ENCODE assay signal across 31 mouse cellular contexts in the genomic region with DNA sequence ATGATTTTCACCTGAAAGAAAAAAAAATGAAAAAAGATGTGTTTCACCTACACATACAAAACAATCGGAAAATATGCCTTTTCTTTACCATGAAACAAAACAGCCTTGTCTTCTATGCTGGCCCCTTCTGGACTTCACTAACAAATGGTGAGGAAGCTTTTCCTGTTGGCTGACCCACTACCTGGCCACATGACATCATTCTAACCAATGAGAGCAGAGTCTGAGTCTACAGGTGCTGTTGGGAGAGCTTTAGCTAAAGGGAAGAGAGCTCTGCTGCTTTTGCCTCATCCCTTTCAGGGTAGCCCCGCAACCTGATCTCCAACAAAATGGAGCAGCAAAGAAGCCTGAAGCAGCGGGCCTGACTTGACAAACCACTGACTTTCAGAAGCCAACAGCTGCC.
"Had no signal": no experiment of that assay in that cellular context is flagged by ENCODE, and none has a peak within 500 bp of the region (broad histone marks: within the 10 kb centered on the region; RNA-seq: fewer than 3 reads in every experiment).

No protein-coding gene starts in this region.

- H3K9ac ChIP-seq: limb, embryonic 12.5 days; limb, embryonic 13.5 days; limb, embryonic 15.5 days; liver, embryonic 12.5 days; liver, embryonic 13.5 days; liver, embryonic 14.5 days; liver, embryonic 15.5 days; liver, postnatal 0 days; lung, embryonic 14.5 days; lung, embryonic 15.5 days; midbrain, embryonic 12.5 days; midbrain, embryonic 13.5 days; midbrain, embryonic 15.5 days had no signal

- H3K4me3 ChIP-seq: limb, embryonic 10.5 days; limb, embryonic 12.5 days; limb, embryonic 13.5 days; limb, embryonic 15.5 days; liver, embryonic 12.5 days; liver, embryonic 13.5 days; liver, embryonic 15.5 days; lung, embryonic 15.5 days; megakaryocyte, embryonic 14.5 days; midbrain, embryonic 10.5 days; midbrain, embryonic 12.5 days; midbrain, embryonic 13.5 days; midbrain, embryonic 15.5 days; myocyte had no signal

- H3K9me3 ChIP-seq: limb, embryonic 10.5 days; limb, embryonic 12.5 days; limb, embryonic 13.5 days; limb, embryonic 15.5 days; liver, embryonic 12.5 days; liver, embryonic 13.5 days; liver, embryonic 15.5 days; lung, embryonic 15.5 days; midbrain, embryonic 10.5 days; midbrain, embryonic 12.5 days; midbrain, embryonic 13.5 days; midbrain, embryonic 15.5 days had no signal

- H3K4me1 ChIP-seq: limb, embryonic 12.5 days; limb, embryonic 15.5 days; liver, embryonic 12.5 days; liver, embryonic 13.5 days; liver, embryonic 15.5 days; lung, embryonic 15.5 days; megakaryocyte, embryonic 14.5 days; midbrain, embryonic 10.5 days; midbrain, embryonic 12.5 days; midbrain, embryonic 13.5 days; midbrain, embryonic 15.5 days had no signal

- H3K27ac ChIP-seq: limb, embryonic 10.5 days; limb, embryonic 12.5 days; limb, embryonic 13.5 days; limb, embryonic 15.5 days; liver, embryonic 12.5 days; liver, embryonic 13.5 days; liver, embryonic 14.5 days; liver, embryonic 15.5 days; lung, embryonic 15.5 days; macrophage; midbrain, embryonic 10.5 days; midbrain, embryonic 12.5 days; midbrain, embryonic 13.5 days; midbrain, embryonic 15.5 days had no signal

- H3K36me3 ChIP-seq: limb, embryonic 10.5 days; limb, embryonic 12.5 days; limb, embryonic 13.5 days; limb, embryonic 15.5 days; liver, embryonic 12.5 days; liver, embryonic 13.5 days; liver, embryonic 15.5 days; lung, embryonic 15.5 days; midbrain, embryonic 10.5 days; midbrain, embryonic 12.5 days; midbrain, embryonic 13.5 days; midbrain, embryonic 15.5 days had no signal

- H3K27me3 ChIP-seq: limb, embryonic 12.5 days; limb, embryonic 13.5 days; limb, embryonic 15.5 days; liver, embryonic 12.5 days; liver, embryonic 13.5 days; liver, embryonic 15.5 days; lung, embryonic 15.5 days; megakaryocyte, embryonic 14.5 days; midbrain, embryonic 12.5 days; midbrain, embryonic 13.5 days; midbrain, embryonic 15.5 days had no signal

- DNase-seq: left cerebral cortex, postnatal 4 days; liver; liver, embryonic 13.5 days; liver, postnatal 0 days; lung, adult 18-20 months; lung, adult 2 months; lung, embryonic 14.5 days; lung, postnatal 10 days; lung, postnatal 14 days; lung, postnatal 36 days; lung, postnatal 4 days; midbrain, embryonic 14.5 days had no signal

- H3K4me2 ChIP-seq: limb, embryonic 12.5 days; limb, embryonic 13.5 days; limb, embryonic 15.5 days; liver, embryonic 11.5 days; liver, embryonic 12.5 days; liver, embryonic 13.5 days; liver, embryonic 15.5 days; lung, embryonic 14.5 days; lung, embryonic 15.5 days; midbrain, embryonic 11.5 days; midbrain, embryonic 12.5 days; midbrain, embryonic 13.5 days; midbrain, embryonic 15.5 days had no signal

- ATAC-seq: liver, embryonic 12.5 days; liver, postnatal 0 days; lung, postnatal 0 days; midbrain, embryonic 13.5 days; midbrain, embryonic 15.5 days; midbrain, embryonic 16.5 days had no signal
